Mouse (Mus musculus): ENCODE measurements around the gene Kcnb1. TPM values are rescaled to one million over a fixed set of nuclear protein-coding genes. Genes with fewer than 3 reads are reported as not detected.

Kcnb1 gene
- polyA plus RNA-seq, 1 experiment, result not detected

DNA sequence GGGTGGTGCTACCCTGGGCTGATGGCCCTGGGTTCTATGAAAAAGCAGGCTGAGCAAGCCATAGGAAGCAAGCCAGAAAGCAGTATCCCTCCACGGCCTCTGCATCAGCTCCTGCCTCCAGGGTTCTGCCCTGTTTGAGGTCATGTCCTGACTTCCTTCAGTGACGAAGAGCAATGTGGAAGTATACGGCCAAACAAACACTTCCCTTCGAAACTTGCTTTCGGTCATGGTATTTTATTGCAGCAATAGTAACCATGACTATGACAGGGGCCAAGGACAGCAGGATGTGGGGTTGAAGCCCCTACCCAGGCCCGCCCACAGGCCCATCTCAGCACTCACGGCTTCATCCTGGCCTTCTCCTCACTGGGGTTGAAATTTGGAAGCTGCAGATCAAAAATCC lies 35.0 kb upstream of the Kcnb1 start:
- TF ChIP-seq TAL1 (IDR thresholded peaks at IDR 0.05; ENCODE audit: low read length) (no peak), GATA1 (IDR thresholded peaks at IDR 0.05; ENCODE audit: low read length) (no peak)

DNA sequence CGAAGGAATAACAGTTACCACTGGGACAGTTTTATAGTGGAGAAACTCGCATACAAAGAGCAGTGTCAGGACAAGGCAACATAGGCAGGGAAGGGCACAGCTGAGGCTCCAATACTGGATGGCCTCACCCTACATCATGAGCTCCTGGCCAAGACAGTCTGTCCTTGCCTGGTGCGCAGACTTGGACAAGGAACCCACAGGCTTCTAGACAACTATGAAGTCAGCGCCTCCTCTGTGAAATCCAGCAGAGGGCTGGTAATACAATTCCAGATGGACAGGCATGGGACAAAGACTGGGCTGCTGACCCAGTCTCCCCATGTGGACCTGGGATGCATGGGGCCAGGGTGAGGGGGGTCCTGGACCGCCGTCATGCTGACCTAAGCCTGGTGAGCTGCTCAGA lies 34.2 kb upstream of the Kcnb1 start:
- Histone ChIP-seq H3K9me3 (ENCODE audit: control insufficient read depth, low read length) (no peaks in the 10 kb centered on the region), H3K36me3 (ENCODE audit: control insufficient read depth) (no peaks in the 10 kb centered on the region), H3K4me1 (ENCODE audit: control insufficient read depth) (no peaks in the 10 kb centered on the region), H3K4me3 (replicated peaks) (no peak overlapping the region), H3K27me3 (ENCODE audit: control insufficient read depth) (no peaks in the 10 kb centered on the region)
- TF ChIP-seq GATA1 (IDR thresholded peaks at IDR 0.05; ENCODE audit: low read length) (no peak), TAL1 (IDR thresholded peaks at IDR 0.05; ENCODE audit: low read length) (no peak)

More for the DNA sequence above, 35.0 kb upstream of the Kcnb1 start:
- Histone ChIP-seq H3K4me1 (ENCODE audit: control insufficient read depth) (no peaks in the 10 kb centered on the region), H3K36me3 (ENCODE audit: control insufficient read depth) (no peaks in the 10 kb centered on the region), H3K27me3 (ENCODE audit: control insufficient read depth) (no peaks in the 10 kb centered on the region), H3K4me3 (replicated peaks) (no peak overlapping the region), H3K9me3 (ENCODE audit: control insufficient read depth, low read length) (no peaks in the 10 kb centered on the region)

DNA sequence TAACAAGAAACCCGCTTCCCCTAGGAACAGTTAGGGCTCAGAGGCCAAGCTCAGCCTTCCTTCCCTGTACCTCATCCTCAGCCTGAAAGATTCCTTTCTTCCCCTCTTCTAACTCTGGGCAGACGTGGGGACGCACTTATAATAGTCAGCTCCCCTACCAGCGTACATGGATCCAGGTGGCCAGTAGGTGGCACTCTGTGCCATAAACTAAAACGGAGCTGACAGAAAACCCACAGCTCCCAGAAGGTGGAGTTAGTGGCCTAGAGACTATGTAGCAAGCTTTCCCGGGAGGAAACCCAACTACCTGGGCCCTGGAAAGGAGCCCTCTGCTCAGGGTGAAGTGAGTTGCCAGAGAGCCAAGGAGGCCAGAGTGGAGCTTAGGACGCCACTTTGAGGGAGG lies 32.2 kb upstream of the Kcnb1 start:
- H3K4me1 ChIP-seq (ENCODE audit: control insufficient read depth), result no peaks in the 10 kb centered on the region
- peaks cover 3% of the 10 kb centered on the region for H3K9me3 ChIP-seq (ENCODE audit: control insufficient read depth, low read length)
- no peak overlapping the region for H3K4me3 ChIP-seq (replicated peaks)
- no peaks in the 10 kb centered on the region; the same call in 1 of the 2 replicates for H3K27me3 ChIP-seq (ENCODE audit: control insufficient read depth)
- no peaks in the 10 kb centered on the region for H3K36me3 ChIP-seq (ENCODE audit: control insufficient read depth)
- TF ChIP-seq GATA1 (IDR thresholded peaks at IDR 0.05; ENCODE audit: low read length) (no peak), TAL1 (IDR thresholded peaks at IDR 0.05; ENCODE audit: low read length) (no peak)

DNA sequence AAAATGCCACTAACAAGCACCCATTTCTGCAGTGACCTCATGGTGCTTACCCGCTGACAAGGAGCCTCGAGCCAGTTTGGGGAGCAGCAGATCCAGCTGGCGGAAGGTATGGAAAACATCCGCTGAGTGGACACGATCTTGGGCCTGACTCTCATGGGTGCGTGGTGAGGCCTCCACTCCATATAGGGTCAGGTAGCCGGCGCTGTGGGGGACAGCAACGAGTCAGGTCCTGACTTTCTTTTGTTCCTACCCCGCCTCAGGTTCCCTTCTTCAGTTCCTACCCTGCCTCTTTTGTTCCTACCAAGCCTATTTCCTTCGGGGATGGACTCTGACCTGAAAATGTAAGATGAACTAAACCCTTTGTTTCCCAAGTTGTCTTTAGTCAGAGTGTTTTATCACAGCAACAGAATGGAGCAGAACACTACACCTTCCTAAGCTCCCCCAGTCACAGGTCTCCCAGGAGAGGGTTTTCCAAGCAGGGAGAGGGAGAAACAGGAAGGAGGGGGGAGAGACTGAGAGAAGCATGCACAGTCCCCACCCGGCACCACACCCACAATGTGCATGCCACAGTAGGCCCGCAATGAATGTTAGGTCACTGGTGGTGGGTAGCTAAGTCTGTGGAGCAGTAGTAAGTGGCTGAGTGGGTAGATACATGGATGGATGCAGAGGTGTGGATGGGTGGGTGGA lies 31.3 kb upstream of the Kcnb1 start:
- TF ChIP-seq GATA1 (IDR thresholded peaks at IDR 0.05; ENCODE audit: low read length) (no peak), TAL1 (IDR thresholded peaks at IDR 0.05; ENCODE audit: low read length) (no peak)
- no peaks in the 10 kb centered on the region for H3K4me1 ChIP-seq (ENCODE audit: control insufficient read depth)
- H3K4me3 ChIP-seq (replicated peaks), result no peak overlapping the region
- no peaks in the 10 kb centered on the region for H3K36me3 ChIP-seq (ENCODE audit: control insufficient read depth)
- H3K9me3 ChIP-seq (ENCODE audit: control insufficient read depth, low read length), result peaks cover 10% of the 10 kb centered on the region
- H3K27me3 ChIP-seq (ENCODE audit: control insufficient read depth), result no peaks in the 10 kb centered on the region; the same call in 1 of the 2 replicates

DNA sequence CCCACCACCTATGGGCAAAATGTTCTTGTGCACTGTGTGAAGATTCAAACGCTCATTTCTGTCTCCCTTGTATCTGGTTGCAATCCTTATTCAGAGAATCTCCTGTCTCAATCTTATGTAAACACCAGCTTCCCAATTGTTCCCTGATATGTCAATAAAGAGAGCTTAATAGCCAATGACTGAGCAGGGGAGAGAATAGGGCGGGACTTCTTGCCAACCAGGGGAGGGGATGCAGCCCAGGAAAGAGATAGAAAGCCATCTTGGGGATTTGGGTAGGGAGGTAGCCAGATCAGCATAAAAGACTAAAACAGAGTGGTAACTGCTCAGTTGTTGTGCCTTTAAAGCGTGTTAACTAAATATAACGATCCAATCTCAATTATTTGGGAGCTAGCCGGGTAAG lies 30.8 kb upstream of the Kcnb1 start:
- Histone ChIP-seq H3K4me1 (ENCODE audit: control insufficient read depth) (no peaks in the 10 kb centered on the region), H3K4me3 (replicated peaks) (no peak overlapping the region), H3K27me3 (ENCODE audit: control insufficient read depth) (no peaks in the 10 kb centered on the region; the same call in 1 of the 2 replicates), H3K36me3 (ENCODE audit: control insufficient read depth) (no peaks in the 10 kb centered on the region), H3K9me3 (ENCODE audit: control insufficient read depth, low read length) (peaks cover 10% of the 10 kb centered on the region)
- TF ChIP-seq GATA1 (IDR thresholded peaks at IDR 0.05; ENCODE audit: low read length) (no peak), TAL1 (IDR thresholded peaks at IDR 0.05; ENCODE audit: low read length) (no peak)

DNA sequence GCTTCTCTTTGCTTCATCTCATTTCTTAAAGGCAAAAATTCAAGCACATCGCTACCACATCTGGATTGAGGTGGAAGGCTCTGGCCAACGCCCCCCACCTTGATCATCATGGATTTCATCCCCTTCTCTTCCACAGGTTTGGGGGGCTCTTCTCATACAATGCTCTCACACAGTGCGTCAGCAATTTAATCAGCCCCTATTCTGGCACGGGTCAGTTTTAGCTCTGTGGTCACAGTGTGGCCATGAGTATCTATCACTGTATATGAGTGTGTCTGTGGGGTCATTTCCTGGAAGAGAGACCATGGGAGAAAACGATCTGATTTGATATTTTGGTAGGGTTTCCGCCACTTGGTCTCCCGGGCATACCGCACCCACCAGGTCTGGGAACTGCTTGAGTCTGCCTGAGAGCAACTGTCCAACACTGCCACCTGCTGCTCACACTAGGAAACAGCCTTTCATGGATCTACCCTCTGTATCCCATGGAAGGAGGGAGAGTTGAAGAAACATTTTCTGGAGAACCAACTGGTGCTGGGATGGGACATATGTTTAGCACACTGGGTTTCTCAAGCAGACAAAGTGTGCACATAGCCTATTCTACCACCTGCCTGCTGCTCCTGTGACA lies 29.3 kb upstream of the Kcnb1 start:
- no peak for TF ChIP-seq TAL1 (IDR thresholded peaks at IDR 0.05; ENCODE audit: low read length)
- no peak for TF ChIP-seq GATA1 (IDR thresholded peaks at IDR 0.05; ENCODE audit: low read length)
- no peaks in the 10 kb centered on the region; the same call in 1 of the 2 replicates for H3K27me3 ChIP-seq (ENCODE audit: control insufficient read depth)
- H3K4me3 ChIP-seq (replicated peaks), result no peak overlapping the region
- peaks cover 10% of the 10 kb centered on the region for H3K9me3 ChIP-seq (ENCODE audit: control insufficient read depth, low read length)
- H3K4me1 ChIP-seq (ENCODE audit: control insufficient read depth), result no peaks in the 10 kb centered on the region
- H3K36me3 ChIP-seq (ENCODE audit: control insufficient read depth), result no peaks in the 10 kb centered on the region

DNA sequence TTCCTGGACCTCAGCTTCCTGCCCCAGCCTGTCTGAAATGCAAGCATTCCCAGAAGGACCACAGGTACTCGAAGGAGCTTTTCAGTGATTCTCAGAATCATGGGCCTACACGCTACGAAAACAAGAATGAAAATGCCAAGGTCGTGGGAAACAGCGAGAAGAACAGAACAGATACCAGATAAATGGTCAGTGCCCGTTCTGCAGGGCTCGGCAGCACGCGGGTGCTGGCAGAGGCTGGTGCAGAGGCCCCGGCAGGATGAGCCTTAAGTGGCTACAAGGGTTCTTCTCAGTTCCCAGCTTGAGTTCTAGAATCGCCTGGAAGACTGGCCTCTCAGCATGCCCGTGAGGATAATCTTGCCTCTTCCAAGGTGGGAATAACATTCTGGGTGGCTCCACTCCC lies 23.7 kb upstream of the Kcnb1 start:
- H3K27me3 ChIP-seq (ENCODE audit: control insufficient read depth), result no peaks in the 10 kb centered on the region; the same call in 1 of the 2 replicates
- H3K9me3 ChIP-seq (ENCODE audit: control insufficient read depth, low read length), result peaks cover 10% of the 10 kb centered on the region
- no peak overlapping the region for H3K4me3 ChIP-seq (replicated peaks)
- no peaks in the 10 kb centered on the region for H3K36me3 ChIP-seq (ENCODE audit: control insufficient read depth)
- TF ChIP-seq TAL1 (IDR thresholded peaks at IDR 0.05; ENCODE audit: low read length) (no peak), GATA1 (IDR thresholded peaks at IDR 0.05; ENCODE audit: low read length) (no peak)
- no peaks in the 10 kb centered on the region for H3K4me1 ChIP-seq (ENCODE audit: control insufficient read depth)

DNA sequence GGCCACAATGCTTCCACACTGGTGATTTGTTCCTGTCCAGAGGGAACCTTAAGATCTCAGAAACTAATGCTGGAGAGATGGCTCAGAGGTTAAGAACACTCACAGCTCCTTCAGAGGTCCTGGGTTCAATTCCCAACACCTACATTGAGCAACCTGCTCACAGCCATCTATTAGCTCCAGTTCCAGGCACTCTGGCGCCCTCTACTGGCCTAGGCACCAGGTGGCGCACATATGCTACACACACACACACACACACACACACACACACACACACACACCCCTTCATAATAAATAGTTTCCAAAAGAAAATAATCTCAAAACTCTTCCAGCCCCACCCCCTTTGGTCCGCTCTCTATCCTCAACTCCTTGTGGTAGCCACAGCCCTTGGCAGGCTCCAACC lies 23.1 kb upstream of the Kcnb1 start:
- TF ChIP-seq TAL1 (IDR thresholded peaks at IDR 0.05; ENCODE audit: low read length) (no peak), GATA1 (IDR thresholded peaks at IDR 0.05; ENCODE audit: low read length) (no peak)
- Histone ChIP-seq H3K4me1 (ENCODE audit: control insufficient read depth) (no peaks in the 10 kb centered on the region), H3K4me3 (replicated peaks) (no peak overlapping the region), H3K27me3 (ENCODE audit: control insufficient read depth) (no peaks in the 10 kb centered on the region; the same call in 1 of the 2 replicates), H3K9me3 (ENCODE audit: control insufficient read depth, low read length) (peaks cover 10% of the 10 kb centered on the region), H3K36me3 (ENCODE audit: control insufficient read depth) (no peaks in the 10 kb centered on the region)

DNA sequence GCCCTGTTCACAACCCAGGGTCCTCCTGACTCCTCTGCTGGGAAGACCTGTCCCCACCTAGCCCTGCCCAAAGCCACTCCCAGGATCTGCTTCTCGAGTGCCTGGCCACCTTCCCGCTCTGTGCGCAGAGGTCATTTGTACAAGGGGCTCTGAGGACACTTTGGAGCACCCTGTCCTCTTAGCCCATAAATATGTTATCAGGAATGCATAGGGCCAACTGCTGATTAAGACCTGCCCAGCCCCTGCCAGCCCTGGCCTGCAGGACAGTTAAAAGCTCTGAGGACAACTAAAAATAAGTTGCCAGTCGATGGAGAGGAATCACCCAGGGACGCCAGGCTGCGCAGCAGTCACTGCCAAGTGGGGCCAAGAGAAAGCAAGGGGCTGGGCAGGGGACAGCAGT lies 22.6 kb upstream of the Kcnb1 start:
- Histone ChIP-seq H3K27me3 (ENCODE audit: control insufficient read depth) (no peaks in the 10 kb centered on the region; the same call in 1 of the 2 replicates), H3K4me1 (ENCODE audit: control insufficient read depth) (no peaks in the 10 kb centered on the region), H3K36me3 (ENCODE audit: control insufficient read depth) (no peaks in the 10 kb centered on the region), H3K4me3 (replicated peaks) (no peak overlapping the region), H3K9me3 (ENCODE audit: control insufficient read depth, low read length) (peaks cover 10% of the 10 kb centered on the region)
- TF ChIP-seq GATA1 (IDR thresholded peaks at IDR 0.05; ENCODE audit: low read length), result no peak
- no peak for TF ChIP-seq TAL1 (IDR thresholded peaks at IDR 0.05; ENCODE audit: low read length)

Measured in erythroblast, embryonic 14.5 days (primary cell).